Mouse (Mus musculus): ENCODE results near the gene Srsf4. TPM values are rescaled to one million over a fixed set of nuclear protein-coding genes. Genes with fewer than 3 reads are reported as not detected.

Srsf4 gene
- total RNA-seq, 1 experiment, result 45.6 TPM

GRCm38 (mm10) chr4:131845991-131846778 is 27.2 kb upstream of the Srsf4 start:
- Histone ChIP-seq H3K27ac (ENCODE audit: insufficient read depth, low read depth, low read length, poor library complexity, severe bottlenecking) (no peak overlapping the region), H3K4me3 (ENCODE audit: insufficient read depth in 1 of 2, low read depth in 1 of 2, low read length in 2 of 2, poor library complexity in 1 of 2, severe bottlenecking in 1 of 2) (no peak overlapping the region), H3K4me1 (ENCODE audit: control insufficient read depth in 2 of 2, insufficient read depth in 2 of 2, low read length in 2 of 2, poor library complexity in 1 of 2) (peaks cover 2 to 6% of the 10 kb centered on the region in 2 experiments; a peak in 2 of 4 replicates), H3K9me3 (ENCODE audit: control insufficient read depth, insufficient read depth, low read depth, low read length) (no peaks in the 10 kb centered on the region), H3K9ac (ENCODE audit: insufficient read depth, low read depth, low read length, poor library complexity, severe bottlenecking) (no peak overlapping the region), H3K36me3 (ENCODE audit: control insufficient read depth, insufficient read depth, low read length, poor library complexity, severe bottlenecking) (peaks cover 3% of the 10 kb centered on the region; the same call in 1 of the 2 replicates)
- in situ Hi-C loops (cut with MboI; ENCODE audit: low sequenced_read_pairs in 2 of 2, unreplicated experiment in 2 of 2), result loop anchor here in 1 of 2 experiments (25.0 kb wide), 2 partner anchors 584 to 884 kb away; no protein-coding TSS in a partner anchor
- DNase-seq (ENCODE audit: low read depth, low spot score), result no peak
- TF ChIP-seq HCFC1 (IDR thresholded peaks at IDR 0.05; ENCODE audit: borderline replicate concordance, insufficient read depth, low read length) (no peak), ZC3H11A (IDR thresholded peaks at IDR 0.05; ENCODE audit: borderline replicate concordance, low read depth, low read length) (no peak), MAFK (IDR thresholded peaks at IDR 0.05; ENCODE audit: insufficient read depth, low read depth, low read length) (no peak), ZNF384 (IDR thresholded peaks at IDR 0.05; ENCODE audit: low read depth, low read length) (no peak), CHD2 (IDR thresholded peaks at IDR 0.05; ENCODE audit: low read depth, low read length) (no peak)

DNA sequence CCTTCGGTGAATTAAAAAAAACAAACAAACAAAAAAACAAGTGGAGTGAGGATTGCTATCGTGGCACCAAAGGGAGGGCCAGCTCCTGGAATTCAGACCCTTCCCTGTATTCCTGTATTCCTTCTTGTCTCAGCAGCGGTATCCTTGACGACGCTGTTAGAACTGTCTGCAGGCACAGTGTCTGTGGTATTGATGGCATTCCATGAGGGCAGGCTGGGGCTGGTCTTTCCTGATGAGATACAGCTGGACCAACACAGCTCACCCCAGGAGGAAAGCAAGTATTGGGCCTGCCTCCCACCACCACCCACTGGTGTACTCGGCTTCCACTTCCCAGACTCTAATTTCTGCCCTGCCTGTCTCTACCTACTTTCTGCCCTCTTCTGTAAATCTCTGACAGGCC is 25.3 kb upstream of the Srsf4 start:
- H3K4me1 ChIP-seq (ENCODE audit: control insufficient read depth in 2 of 2, insufficient read depth in 2 of 2, low read length in 2 of 2, poor library complexity in 1 of 2), result peaks cover 2 to 6% of the 10 kb centered on the region in 2 experiments; a peak in 2 of 4 replicates
- DNase-seq (ENCODE audit: low read depth, low spot score), result no peak
- in situ Hi-C loops (cut with MboI; ENCODE audit: low sequenced_read_pairs in 2 of 2, unreplicated experiment in 2 of 2), result loop anchor here in 1 of 2 experiments (25.0 kb wide), 2 partner anchors 586 to 886 kb away; no protein-coding TSS in a partner anchor
- no peaks in the 10 kb centered on the region for H3K9me3 ChIP-seq (ENCODE audit: control insufficient read depth, insufficient read depth, low read depth, low read length)
- TF ChIP-seq ZNF384 (IDR thresholded peaks at IDR 0.05; ENCODE audit: low read depth, low read length) (no peak), CHD2 (IDR thresholded peaks at IDR 0.05; ENCODE audit: low read depth, low read length) (no peak), ZC3H11A (IDR thresholded peaks at IDR 0.05; ENCODE audit: borderline replicate concordance, low read depth, low read length) (no peak), MAFK (IDR thresholded peaks at IDR 0.05; ENCODE audit: insufficient read depth, low read depth, low read length) (no peak), HCFC1 (IDR thresholded peaks at IDR 0.05; ENCODE audit: borderline replicate concordance, insufficient read depth, low read length) (no peak)
- peaks cover 3% of the 10 kb centered on the region; the same call in 1 of the 2 replicates for H3K36me3 ChIP-seq (ENCODE audit: control insufficient read depth, insufficient read depth, low read length, poor library complexity, severe bottlenecking)
- no peak overlapping the region for H3K27ac ChIP-seq (ENCODE audit: insufficient read depth, low read depth, low read length, poor library complexity, severe bottlenecking)
- no peak overlapping the region for H3K9ac ChIP-seq (ENCODE audit: insufficient read depth, low read depth, low read length, poor library complexity, severe bottlenecking)
- H3K4me3 ChIP-seq (ENCODE audit: insufficient read depth in 1 of 2, low read depth in 1 of 2, low read length in 2 of 2, poor library complexity in 1 of 2, severe bottlenecking in 1 of 2), result no peak overlapping the region

- Histone ChIP-seq H3K4me3 (ENCODE audit: insufficient read depth in 1 of 2, low read depth in 1 of 2, low read length in 2 of 2, poor library complexity in 1 of 2, severe bottlenecking in 1 of 2) (no peak overlapping the region), H3K9me3 (ENCODE audit: control insufficient read depth, insufficient read depth, low read depth, low read length) (no peaks in the 10 kb centered on the region), H3K36me3 (ENCODE audit: control insufficient read depth, insufficient read depth, low read length, poor library complexity, severe bottlenecking) (peaks cover 8% of the 10 kb centered on the region), H3K27ac (ENCODE audit: insufficient read depth, low read depth, low read length, poor library complexity, severe bottlenecking) (no peak overlapping the region), H3K4me1 (ENCODE audit: control insufficient read depth in 2 of 2, insufficient read depth in 2 of 2, low read length in 2 of 2, poor library complexity in 1 of 2) (no peaks in the 10 kb centered on the region), H3K9ac (ENCODE audit: insufficient read depth, low read depth, low read length, poor library complexity, severe bottlenecking) (no peak overlapping the region)
- DNase-seq (ENCODE audit: low read depth, low spot score), result no peak
- TF ChIP-seq ZC3H11A (IDR thresholded peaks at IDR 0.05; ENCODE audit: borderline replicate concordance, low read depth, low read length) (no peak), MAFK (IDR thresholded peaks at IDR 0.05; ENCODE audit: insufficient read depth, low read depth, low read length) (no peak), ZNF384 (IDR thresholded peaks at IDR 0.05; ENCODE audit: low read depth, low read length) (no peak), HCFC1 (IDR thresholded peaks at IDR 0.05; ENCODE audit: borderline replicate concordance, insufficient read depth, low read length) (no peak), CHD2 (IDR thresholded peaks at IDR 0.05; ENCODE audit: low read depth, low read length) (no peak)
- in situ Hi-C loops (cut with MboI; ENCODE audit: low sequenced_read_pairs in 2 of 2, unreplicated experiment in 2 of 2), result loop anchor here in 1 of 2 experiments (25.0 kb wide), 2 partner anchors 588 to 888 kb away; no protein-coding TSS in a partner anchor
These were observed 23.3 kb upstream of the Srsf4 start for GRCm38 (mm10) chr4:131849986-131850638.

DNA sequence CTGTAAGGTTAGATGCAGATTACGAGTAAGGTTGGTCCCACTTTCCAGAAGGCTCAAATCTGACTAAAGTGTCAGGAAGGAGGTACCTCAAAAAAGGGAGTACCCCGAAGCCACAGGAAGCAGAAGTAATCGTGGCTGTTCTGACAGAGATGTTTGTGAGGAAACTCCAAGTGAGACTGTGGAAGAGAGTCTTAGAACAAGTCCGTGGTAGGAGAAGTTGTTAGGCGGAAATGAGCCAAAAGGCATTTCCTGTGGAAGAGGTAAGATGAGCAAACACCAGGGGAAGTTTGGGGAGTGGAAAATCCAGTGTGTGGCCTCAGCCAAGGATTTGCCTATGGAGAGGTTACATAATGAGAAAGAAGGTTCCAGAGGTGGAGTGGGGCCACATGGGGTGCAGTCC is 18.5 kb upstream of the Srsf4 start:
- peaks cover 6% of the 10 kb centered on the region; the same call in 1 of the 2 replicates for H3K36me3 ChIP-seq (ENCODE audit: control insufficient read depth, insufficient read depth, low read length, poor library complexity, severe bottlenecking)
- no peak overlapping the region for H3K27ac ChIP-seq (ENCODE audit: insufficient read depth, low read depth, low read length, poor library complexity, severe bottlenecking)
- DNase-seq (ENCODE audit: low read depth, low spot score), result no peak
- no peak for TF ChIP-seq CHD2 (IDR thresholded peaks at IDR 0.05; ENCODE audit: low read depth, low read length)
- TF ChIP-seq HCFC1 (IDR thresholded peaks at IDR 0.05; ENCODE audit: borderline replicate concordance, insufficient read depth, low read length), result no peak
- TF ChIP-seq MAFK (IDR thresholded peaks at IDR 0.05; ENCODE audit: insufficient read depth, low read depth, low read length), result no peak
- no peaks in the 10 kb centered on the region for H3K9me3 ChIP-seq (ENCODE audit: control insufficient read depth, insufficient read depth, low read depth, low read length)
- H3K4me1 ChIP-seq (ENCODE audit: control insufficient read depth in 2 of 2, insufficient read depth in 2 of 2, low read length in 2 of 2, poor library complexity in 1 of 2), result no peaks in the 10 kb centered on the region
- no peak overlapping the region for H3K4me3 ChIP-seq (ENCODE audit: insufficient read depth in 1 of 2, low read depth in 1 of 2, low read length in 2 of 2, poor library complexity in 1 of 2, severe bottlenecking in 1 of 2)
- in situ Hi-C loops (cut with MboI; ENCODE audit: low sequenced_read_pairs in 2 of 2, unreplicated experiment in 2 of 2), result no loop called here
- H3K9ac ChIP-seq (ENCODE audit: insufficient read depth, low read depth, low read length, poor library complexity, severe bottlenecking), result no peak overlapping the region

Data from ES-E14 (cell line).